In the genomic region with DNA sequence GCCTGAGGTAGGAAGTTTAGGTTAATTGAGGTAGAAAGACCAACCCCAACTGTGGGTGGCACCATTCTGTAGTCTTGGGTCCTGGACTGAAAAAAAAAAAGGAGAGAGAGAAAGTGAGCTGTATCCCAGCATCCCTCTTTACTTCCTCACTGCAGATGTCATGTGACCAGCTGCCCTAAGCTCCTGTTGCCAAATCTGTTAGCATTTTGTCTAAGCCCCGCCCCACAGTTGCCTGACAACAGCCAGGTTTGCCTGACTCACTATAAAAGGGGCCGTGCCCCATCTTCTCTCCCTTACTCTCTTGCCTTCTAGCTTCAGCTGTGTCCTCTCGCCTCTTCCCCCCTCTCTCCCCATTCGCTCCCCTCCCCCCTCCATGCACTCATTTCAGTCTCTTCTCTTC, we compare ENCODE assay signal across 24 mouse cellular contexts. TPM values are rescaled to one million over a fixed set of nuclear protein-coding genes. Genes with fewer than 3 reads are reported as not detected.
A peak's percentile ranks its signal among the peaks of the same experiment; 100 is the strongest.
DNase-seq lines count a peak whose midpoint lies in the region; ATAC-seq and TF ChIP-seq lines count a peak whose summit lies in the region.
"Had no signal": no experiment of that assay in that cellular context is flagged by ENCODE, and none has a peak within 500 bp of the region (broad histone marks: within the 10 kb centered on the region; RNA-seq: fewer than 3 reads in every experiment).

No protein-coding gene starts in this region.

- 57% methylated on average over 4 of the region's 4 CpGs for WGBS in liver, adult 2 months
- WGBS in liver, postnatal 0 days (ENCODE audit: insufficient replicate concordance): 51% methylated on average over 4 of the region's 4 CpGs

- no peak for ATAC-seq in liver, postnatal 0 days
- peak; percentile 50; the same call in 1 of the 2 replicates for ATAC-seq in granulocyte monocyte progenitor cell, adult 5-6 weeks (replicated peaks; ENCODE audit: poor library complexity, severe bottlenecking)
- ATAC-seq: activated CD4-positive, CD25-positive, alpha-beta regulatory T cell, adult 4 months; forebrain, embryonic 16.5 days; intestine, embryonic 15.5 days had no signal

- no peak overlapping the region for H3K4me2 ChIP-seq in liver, postnatal 0 days (ENCODE audit: low read depth, low read length)
- H3K4me2 ChIP-seq: embryonic facial prominence, embryonic 15.5 days; hindbrain, embryonic 15.5 days; intestine, embryonic 15.5 days; limb, embryonic 12.5 days; liver, embryonic 13.5 days; midbrain, embryonic 11.5 days; neural tube, embryonic 12.5 days had no signal

- no peak for TF ChIP-seq EP300 in liver, postnatal 0 days (IDR thresholded peaks at IDR 0.05; ENCODE audit: low read depth)
- no peak for TF ChIP-seq EP300 in ES-Bruce4 (IDR thresholded peaks at IDR 0.05; ENCODE audit: insufficient read depth, low read depth, low read length)

- H3K27me3 ChIP-seq in liver, adult 2 months (ENCODE audit: control insufficient read depth, insufficient read depth, low read length): no peaks in the 10 kb centered on the region
- no peaks in the 10 kb centered on the region for H3K27me3 ChIP-seq in liver, postnatal 0 days (ENCODE audit: insufficient read depth, low read length)
- H3K27me3 ChIP-seq in ES-Bruce4 (ENCODE audit: control insufficient read depth, insufficient read depth, low read length, poor library complexity, severe bottlenecking): no peaks in the 10 kb centered on the region
- H3K27me3 ChIP-seq: hindbrain, embryonic 15.5 days; intestine, embryonic 15.5 days; limb, embryonic 12.5 days; liver, embryonic 13.5 days; neural tube, embryonic 12.5 days had no signal

- no peak overlapping the region for H3K4me3 ChIP-seq in liver, adult 2 months (ENCODE audit: insufficient read depth, low read depth, low read length)
- H3K4me3 ChIP-seq in liver, postnatal 0 days (ENCODE audit: low read depth, low read length): no peak overlapping the region
- no peak overlapping the region for H3K4me3 ChIP-seq in ES-Bruce4 (ENCODE audit: low read depth, low read length)
- H3K4me3 ChIP-seq: embryonic facial prominence, embryonic 15.5 days; gastrocnemius, adult 2 months; hindbrain, embryonic 15.5 days; intestine, embryonic 15.5 days; limb, embryonic 12.5 days; liver, embryonic 13.5 days; neural tube, embryonic 12.5 days had no signal

- H3K36me3 ChIP-seq in liver, adult 2 months (ENCODE audit: control insufficient read depth, insufficient read depth, low read length): no peaks in the 10 kb centered on the region
- H3K36me3 ChIP-seq in liver, postnatal 0 days (replicated peaks; ENCODE audit: insufficient read depth, low read length): no peaks in the 10 kb centered on the region
- H3K36me3 ChIP-seq in ES-Bruce4 (ENCODE audit: control insufficient read depth, insufficient read depth, low read length, poor library complexity, severe bottlenecking): no peaks in the 10 kb centered on the region
- H3K36me3 ChIP-seq: embryonic facial prominence, embryonic 15.5 days; hindbrain, embryonic 15.5 days; intestine, embryonic 15.5 days; limb, embryonic 12.5 days; liver, embryonic 13.5 days; neural tube, embryonic 12.5 days had no signal

- H3K4me1 ChIP-seq in liver, adult 2 months (ENCODE audit: control insufficient read depth, insufficient read depth, low read length): no peaks in the 10 kb centered on the region
- H3K4me1 ChIP-seq in liver, postnatal 0 days (ENCODE audit: insufficient read depth): no peaks in the 10 kb centered on the region
- H3K4me1 ChIP-seq in ES-Bruce4 (ENCODE audit: control insufficient read depth, insufficient read depth, low read length): peaks cover 2% of the 10 kb centered on the region
- H3K4me1 ChIP-seq: embryonic facial prominence, embryonic 15.5 days; hindbrain, embryonic 15.5 days; intestine, embryonic 15.5 days; liver, embryonic 13.5 days; neural tube, embryonic 12.5 days had no signal

- H3K9me3 ChIP-seq in liver, postnatal 0 days (ENCODE audit: low read length): no peaks in the 10 kb centered on the region
- no peaks in the 10 kb centered on the region for H3K9me3 ChIP-seq in ES-Bruce4 (replicated peaks; ENCODE audit: control insufficient read depth, insufficient read depth, low read length, poor library complexity, severe bottlenecking)
- H3K9me3 ChIP-seq: embryonic facial prominence, embryonic 15.5 days; hindbrain, embryonic 15.5 days; intestine, embryonic 15.5 days; liver, embryonic 13.5 days; neural tube, embryonic 12.5 days had no signal

- DNase-seq in adrenal gland, postnatal 14 days: peak; percentile 54
- no peak for DNase-seq in adrenal gland, adult 8-10 months
- DNase-seq in liver, adult 2 months (ENCODE audit: extremely low read depth, low read depth, low spot score): peak; percentile 15
- no peak for DNase-seq in liver, postnatal 0 days
- no peak for DNase-seq in gastrocnemius, adult 8-10 months (ENCODE audit: low spot score in 2 of 2)
- no peak for DNase-seq in layer of hippocampus, adult 18-20 months (ENCODE audit: low spot score in 2 of 2)
- DNase-seq: cerebellum, adult 9-11 months; gastrocnemius, adult 2 months; heart, adult 11 months; heart, postnatal 36 days; kidney, postnatal 14 days; layer of hippocampus, adult 9-11 months; liver, embryonic 13.5 days had no signal

- no peak for TF ChIP-seq POLR2A in liver, adult 2 months (IDR thresholded peaks at IDR 0.05; ENCODE audit: extremely low read depth, insufficient read depth, low read length)
- no peak for TF ChIP-seq POLR2A in ES-Bruce4 (IDR thresholded peaks at IDR 0.05; ENCODE audit: insufficient read depth, low read length)

- no peak overlapping the region for H3K27ac ChIP-seq in liver, adult 2 months (replicated peaks; ENCODE audit: insufficient read depth, low read depth, low read length)
- H3K27ac ChIP-seq in liver, postnatal 0 days (ENCODE audit: low read depth): no peak overlapping the region
- H3K27ac ChIP-seq in ES-Bruce4 (ENCODE audit: insufficient read depth, low read length): peak overlapping the region; percentile 12; the same call in 1 of the 2 replicates
- H3K27ac ChIP-seq: embryonic facial prominence, embryonic 15.5 days; gastrocnemius, adult 2 months; hindbrain, embryonic 15.5 days; intestine, embryonic 15.5 days; limb, embryonic 12.5 days; liver, embryonic 13.5 days; macrophage; neural tube, embryonic 12.5 days had no signal

- no peak overlapping the region for H3K9ac ChIP-seq in liver, adult 2 months (ENCODE audit: low read depth, low read length)
- no peak overlapping the region for H3K9ac ChIP-seq in liver, postnatal 0 days (replicated peaks)
- no peak overlapping the region for H3K9ac ChIP-seq in ES-Bruce4 (ENCODE audit: low read depth, poor library complexity, severe bottlenecking)
- H3K9ac ChIP-seq: embryonic facial prominence, embryonic 15.5 days; hindbrain, embryonic 15.5 days; intestine, embryonic 15.5 days; limb, embryonic 12.5 days; liver, embryonic 13.5 days; neural tube, embryonic 12.5 days had no signal

- H3K79me2 ChIP-seq in liver, adult 2 months (ENCODE audit: control insufficient read depth, insufficient read depth, low read length): no peaks in the 10 kb centered on the region

- TF ChIP-seq CTCF in liver, adult 2 months (IDR thresholded peaks at IDR 0.05; ENCODE audit: low read depth, low read length): no peak
- no peak for TF ChIP-seq CTCF in liver, postnatal 0 days (IDR thresholded peaks at IDR 0.05; ENCODE audit: low read depth)
- TF ChIP-seq CTCF in ES-Bruce4 (IDR thresholded peaks at IDR 0.05; ENCODE audit: low read depth, low read length): no peak

RNA-seq across cellular contexts. Expression of gene Casz1, which starts 45.4 kb away (rescaled TPM):
- 7.0 and 7.2 TPM in 2 replicates for total RNA-seq in adrenal gland, postnatal 14 days (2021)
- 10 to 100 TPM in 2 of 4 experiments, 1 to 10 TPM in 2; 5.3 to 14.4 (median 9.8) TPM for total RNA-seq in adrenal gland, adult 8-10 months (2022)
- total RNA-seq in liver, adult 2 months (2014; rRNA removed): 0.09 and 0.34 TPM in 2 replicates
- 0.24 TPM in 2 replicates for polyA plus RNA-seq in liver, adult 2 months (2012; rRNA removed)
- polyA plus RNA-seq in liver, postnatal 0 days (2015; fragmentation: Nextera tagmentation; extraction: Ambion mirVana): 0.43 and 0.65 TPM in 2 replicates
- polyA plus RNA-seq in ES-Bruce4 (2011; ENCODE audit: insufficient read depth, insufficient read length, low read depth, missing spikeins): 13.8 and 15.6 TPM in 2 replicates
- 6.3 and 8.3 TPM in 2 replicates for total RNA-seq in granulocyte monocyte progenitor cell, adult 5-6 weeks (2014; fragmentation: Nextera tagmentation)
- 2.8 and 3.1 TPM in 2 replicates for total RNA-seq in granulocyte monocyte progenitor cell, adult 5-6 weeks (2017)
- total RNA-seq in gastrocnemius, adult 8-10 months (2022): 10 to 100 TPM; 36.6 to 45.1 (median 43.9) TPM
- under 1 TPM; 0.61 to 0.62 TPM for total RNA-seq in layer of hippocampus, adult 18-20 months (2021)

Comparison
In these comparisons a context has a peak if more than half of its experiments do, and no peak if none do; other contexts are left out.
1. DNase-seq: peak in adrenal gland, postnatal 14 days (single experiment) and liver, adult 2 months (single experiment); none in adrenal gland, adult 8-10 months (single experiment), liver, postnatal 0 days (single experiment), gastrocnemius, adult 8-10 months (0 of 2) and layer of hippocampus, adult 18-20 months (0 of 2).